Mouse (Mus musculus) thymus, postnatal 36 days (tissue): ENCODE results near the gene Atp6v1fnb.
A peak's percentile ranks its signal among the peaks of the same experiment; 100 is the strongest.

Source experiments
- DNase-seq, 2 experiments: peaks; one replicate each; pipeline ENCODE4 v3.0.0; 2022; ENCODE audit warnings: mixed read lengths in 2 of 2

Atp6v1fnb gene

GRCm38 (mm10) chr6:29467583-29468354 is 3.5 kb upstream of the Atp6v1fnb start, which contains the start of gene Atp6v1f:
TSS of gene Atp6v1f (plus strand) at chr6:29467718.
- peak; percentile 92 for DNase-seq

GRCm38 (mm10) chr6:29468851-29469250 is 2.4 kb upstream of the Atp6v1fnb start:
- DNase-seq, result no peak

- peak; percentile 82 to 88 for DNase-seq
Observed at GRCm38 (mm10) chr6:29473941-29474691, 2.9 kb downstream of the Atp6v1fnb start.

GRCm38 (mm10) chr6:29474736-29475135 is 3.5 kb downstream of the Atp6v1fnb start:
- no peak for DNase-seq

- DNase-seq, result no peak
Observed at GRCm38 (mm10) chr6:29482691-29483090, 11.5 kb downstream of the Atp6v1fnb start.

- DNase-seq, result peak; percentile 72 to 79
Observed at GRCm38 (mm10) chr6:29484716-29485559, 13.7 kb downstream of the Atp6v1fnb start.

- DNase-seq, result no peak
Observed at GRCm38 (mm10) chr6:29485951-29486350, 14.7 kb downstream of the Atp6v1fnb start.

GRCm38 (mm10) chr6:29494101-29494500 is 22.9 kb downstream of the Atp6v1fnb start:
- no peak for DNase-seq

GRCm38 (mm10) chr6:29496270-29496669 is 25.0 kb downstream of the Atp6v1fnb start:
- no peak for DNase-seq

GRCm38 (mm10) chr6:29497791-29498190 is 26.6 kb downstream of the Atp6v1fnb start:
- DNase-seq, result no peak

- DNase-seq, result no peak
Observed at GRCm38 (mm10) chr6:29500177-29500576, 28.9 kb downstream of the Atp6v1fnb start.

GRCm38 (mm10) chr6:29500810-29501209 is 29.6 kb downstream of the Atp6v1fnb start:
- DNase-seq, result no peak

GRCm38 (mm10) chr6:29501599-29501998 is 30.4 kb downstream of the Atp6v1fnb start:
- DNase-seq, result no peak

- peak in 1 of 2 experiments; percentile 13 for DNase-seq
Observed at GRCm38 (mm10) chr6:29505493-29505892, 34.3 kb downstream of the Atp6v1fnb start.

GRCm38 (mm10) chr6:29506834-29507233 is 35.6 kb downstream of the Atp6v1fnb start:
- DNase-seq, result no peak

- no peak for DNase-seq
Observed at GRCm38 (mm10) chr6:29507447-29508309, 36.4 kb downstream of the Atp6v1fnb start, which contains the start of gene Kcp. TSS of gene Kcp (minus strand) at chr6:29507952.

- no peak for DNase-seq
Observed at GRCm38 (mm10) chr6:29509086-29509485, 37.8 kb downstream of the Atp6v1fnb start.

- peak in 1 of 2 experiments; percentile 34 for DNase-seq
Observed at GRCm38 (mm10) chr6:29513284-29513683, 42.0 kb downstream of the Atp6v1fnb start.

GRCm38 (mm10) chr6:29517139-29517538 is 45.9 kb downstream of the Atp6v1fnb start:
- peak; percentile 64 to 67 for DNase-seq

GRCm38 (mm10) chr6:29522626-29523300 is 51.5 kb downstream of the Atp6v1fnb start:
- DNase-seq, result no peak
